Mouse (Mus musculus) urinary bladder, adult 18-20 months (tissue): ENCODE data around the gene Fhl3.

Experiments
- DNase-seq, 2 experiments: peaks; one replicate each; pipeline ENCODE4 v3.0.0; 2022; ENCODE audit warnings: low spot score in 2 of 2, mixed read lengths in 2 of 2

The Fhl3 gene

GRCm38 (mm10) chr4:124755526-124755925 lies 55.0 kb downstream of the Fhl3 start:
- DNase-seq, result no peak
